Mouse (Mus musculus) cerebellum, adult 2 months (tissue): ENCODE data around the gene Nbea.

Experiments used
- CTCF ChIP-seq: fragments of 200-500 bp; IDR thresholded peaks from 2 replicates; pipeline ENCODE4 v1.5.1; 2011; ENCODE audit warnings: low read depth, mild to moderate bottlenecking, control low read depth, low read length, moderate library complexity, borderline replicate concordance; ENCODE audit not compliant: insufficient read depth
- POLR2A ChIP-seq: fragments of 200-500 bp; IDR thresholded peaks from 2 replicates; pipeline ENCODE4 v1.6.1; 2011; ENCODE audit warnings: low read length, control low read depth, borderline replicate concordance; ENCODE audit not compliant: insufficient read depth

- TF ChIP-seq POLR2A (no peak), CTCF (no peak)
Measured at GRCm38 (mm10) chr3:55754981-55755608, 428.4 kb downstream of the Nbea start.
